Mouse (Mus musculus) hindbrain, embryonic 10.5 days (tissue): ENCODE measurements at regions not wholly inside any gene's neighbourhood (a gene's known extent, or its start where the extent isn't known, plus 50 kb on each side); places are given as distances from the start of the nearest gene placed in this dataset.

Source experiments
- DNase-seq: peaks from one replicate; pipeline ENCODE4 v3.0.0-alpha.2; 2017; ENCODE audit warnings: low spot score
- H3K27ac ChIP-seq: fragments of 300-500 bp; sonication (generic); 2 replicates; pipeline ENCODE4 v1.5.1; 2016; ENCODE audit warnings: mild to moderate bottlenecking, moderate library complexity
- H3K27me3 ChIP-seq: fragments of 300-500 bp; sonication (generic); 2 replicates; pipeline ENCODE4 v1.6.1; 2016; ENCODE audit warnings: mild to moderate bottlenecking; ENCODE audit not compliant: poor library complexity, insufficient read depth, severe bottlenecking
- H3K36me3 ChIP-seq: fragments of 300-500 bp; sonication (generic); 2 replicates; pipeline ENCODE4 v1.6.1; 2016; ENCODE audit warnings: mild to moderate bottlenecking, moderate library complexity
- H3K4me1 ChIP-seq: fragments of 300-500 bp; sonication (generic); replicated peaks from 2 replicates; pipeline ENCODE4 v1.6.1; 2016; ENCODE audit warnings: mild to moderate bottlenecking
- H3K4me3 ChIP-seq: fragments of 300-500 bp; sonication (generic); 2 replicates; pipeline ENCODE4 v1.5.1; 2016; ENCODE audit warnings: mild to moderate bottlenecking, moderate library complexity
- H3K9me3 ChIP-seq: fragments of 300-500 bp; sonication (generic); 2 replicates; pipeline ENCODE4 v1.6.1; 2016; ENCODE audit warnings: mild to moderate bottlenecking, moderate library complexity
- WGBS: fragments of 180-500 bp; shearing (Covaris S2); methylation state at CpG from one replicate; pipeline ENCODE4 v1.1.7; 2016; 5-methylcytosine and 5-hydroxymethylcytosine counted together

- Histone ChIP-seq H3K27ac (no peak overlapping the region), H3K4me1 (0 out of 2 replicates have a peak, but pooled peaks cover 5% of the 10 kb centered on the region), H3K4me3 (no peak overlapping the region), H3K36me3 (no peaks in the 10 kb centered on the region), H3K27me3 (0 out of 2 replicates have a peak, but pooled peaks cover 3% of the 10 kb centered on the region), H3K9me3 (no peaks in the 10 kb centered on the region)
- WGBS = 89% methylated on average over 2 of the region's 2 CpGs
- no peak for DNase-seq
These were observed 115.8 kb downstream of the Lnpk start for GRCm38 (mm10) chr2:74463407-74463806.

- Histone ChIP-seq H3K27ac (no peak overlapping the region), H3K36me3 (no peaks in the 10 kb centered on the region), H3K27me3 (no peaks in the 10 kb centered on the region), H3K4me1 (0 out of 2 replicates have a peak, but pooled peaks cover 5% of the 10 kb centered on the region), H3K9me3 (no peaks in the 10 kb centered on the region), H3K4me3 (no peak overlapping the region)
- peak; percentile 5 for DNase-seq
- 58% methylated on average over 11 of the region's 11 CpGs for WGBS
These were observed 117.9 kb downstream of the Lnpk start for GRCm38 (mm10) chr2:74461211-74461844.

GRCm38 (mm10) chr2:74454431-74454830 is 124.8 kb downstream of the Lnpk start:
- 82% methylated on average over 4 of the region's 4 CpGs for WGBS
- H3K27me3 ChIP-seq = no peaks in the 10 kb centered on the region

DNA sequence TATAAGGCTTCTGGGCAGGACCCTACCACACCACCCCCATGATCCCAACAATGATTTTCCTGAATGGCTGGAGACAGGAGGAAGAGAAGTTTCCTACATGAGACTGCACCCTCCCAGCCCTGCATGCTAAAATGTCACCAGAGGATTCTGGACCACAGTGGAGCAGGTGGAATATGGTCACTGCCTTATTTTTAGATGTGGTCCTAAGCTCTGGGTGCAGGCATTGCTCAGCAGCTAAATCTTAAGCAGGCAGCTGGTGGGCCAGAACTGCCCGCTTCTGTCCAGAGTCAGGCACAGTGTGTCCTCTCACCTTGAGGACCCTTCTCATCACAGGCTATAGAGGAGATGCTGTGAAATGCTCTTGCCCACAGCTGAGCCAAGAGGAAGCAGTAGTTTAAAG is 126.6 kb downstream of the Lnpk start:
- WGBS = 97% methylated on average over 1 of the region's 1 CpGs
- peaks cover 30% of the 10 kb centered on the region for H3K4me1 ChIP-seq
- H3K27me3 ChIP-seq = no peaks in the 10 kb centered on the region
- H3K4me3 ChIP-seq = no peak overlapping the region
- DNase-seq = no peak
- H3K36me3 ChIP-seq = no peaks in the 10 kb centered on the region
- no peak overlapping the region for H3K27ac ChIP-seq
- H3K9me3 ChIP-seq = no peaks in the 10 kb centered on the region

More at GRCm38 (mm10) chr2:74454431-74454830, 124.8 kb downstream of the Lnpk start:
- no peaks in the 10 kb centered on the region for H3K36me3 ChIP-seq
- H3K4me3 ChIP-seq = no peak overlapping the region
- no peak for DNase-seq
- H3K27ac ChIP-seq = no peak overlapping the region
- peaks cover 28% of the 10 kb centered on the region for H3K4me1 ChIP-seq
- H3K9me3 ChIP-seq = no peaks in the 10 kb centered on the region

- H3K4me3 ChIP-seq = no peak overlapping the region
- no peaks in the 10 kb centered on the region for H3K36me3 ChIP-seq
- 34% methylated on average over 6 of the region's 6 CpGs for WGBS
- H3K9me3 ChIP-seq = no peaks in the 10 kb centered on the region
- DNase-seq = peak; percentile 49
- no peaks in the 10 kb centered on the region for H3K27me3 ChIP-seq
- 0 out of 2 replicates have a peak overlapping the region, but pooled peaks have one; percentile 8 for H3K27ac ChIP-seq
- H3K4me1 ChIP-seq = peaks cover 30% of the 10 kb centered on the region
These were observed 127.7 kb downstream of the Lnpk start for GRCm38 (mm10) chr2:74451578-74451977.

- Histone ChIP-seq H3K4me3 (no peak overlapping the region), H3K27me3 (no peaks in the 10 kb centered on the region), H3K9me3 (no peaks in the 10 kb centered on the region), H3K27ac (0 out of 2 replicates have a peak overlapping the region, but pooled peaks have one; percentile 8), H3K4me1 (peaks cover 30% of the 10 kb centered on the region), H3K36me3 (no peaks in the 10 kb centered on the region)
- 61% methylated on average over 4 of the region's 4 CpGs for WGBS
- no peak for DNase-seq
These were observed 128.2 kb downstream of the Lnpk start for GRCm38 (mm10) chr2:74451038-74451437.

- H3K36me3 ChIP-seq = no peaks in the 10 kb centered on the region
- 68% methylated on average over 11 of the region's 11 CpGs for WGBS
- H3K4me1 ChIP-seq = peaks cover 30% of the 10 kb centered on the region
- no peaks in the 10 kb centered on the region for H3K27me3 ChIP-seq
- H3K27ac ChIP-seq = peak overlapping the region; percentile 70
- DNase-seq = peak; percentile 8
- H3K9me3 ChIP-seq = no peaks in the 10 kb centered on the region
- H3K4me3 ChIP-seq = no peak overlapping the region
These were observed 129.0 kb downstream of the Lnpk start for GRCm38 (mm10) chr2:74450064-74450765.

GRCm38 (mm10) chr2:74435184-74435911 is 143.9 kb downstream of the Lnpk start:
- Histone ChIP-seq H3K36me3 (no peaks in the 10 kb centered on the region), H3K27ac (no peak overlapping the region), H3K4me3 (no peak overlapping the region), H3K9me3 (peaks cover 18% of the 10 kb centered on the region), H3K4me1 (no peaks in the 10 kb centered on the region), H3K27me3 (no peaks in the 10 kb centered on the region)
- 91% methylated on average over 13 of the region's 13 CpGs for WGBS
- no peak for DNase-seq

DNA sequence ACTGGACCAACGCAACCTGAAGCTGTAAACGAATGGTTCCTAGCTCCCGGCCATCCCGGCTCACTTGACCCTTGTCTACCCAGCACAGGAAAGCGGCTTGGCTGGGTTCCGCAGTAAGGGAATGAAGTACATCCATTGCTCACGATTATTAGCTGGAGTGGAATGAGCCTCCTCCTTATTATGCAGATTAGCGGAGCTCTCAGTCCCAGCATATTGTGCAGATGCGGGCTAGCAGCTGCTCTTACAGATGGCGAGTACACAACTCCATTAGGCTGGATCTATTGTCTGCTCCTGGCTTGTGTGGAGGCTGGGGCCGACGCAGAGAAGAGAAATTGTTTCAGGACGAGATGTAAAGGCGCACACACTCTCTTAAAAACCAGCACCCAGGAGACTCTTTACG is 152.5 kb downstream of the Lnpk start:
- no peaks in the 10 kb centered on the region for H3K27me3 ChIP-seq

DNA sequence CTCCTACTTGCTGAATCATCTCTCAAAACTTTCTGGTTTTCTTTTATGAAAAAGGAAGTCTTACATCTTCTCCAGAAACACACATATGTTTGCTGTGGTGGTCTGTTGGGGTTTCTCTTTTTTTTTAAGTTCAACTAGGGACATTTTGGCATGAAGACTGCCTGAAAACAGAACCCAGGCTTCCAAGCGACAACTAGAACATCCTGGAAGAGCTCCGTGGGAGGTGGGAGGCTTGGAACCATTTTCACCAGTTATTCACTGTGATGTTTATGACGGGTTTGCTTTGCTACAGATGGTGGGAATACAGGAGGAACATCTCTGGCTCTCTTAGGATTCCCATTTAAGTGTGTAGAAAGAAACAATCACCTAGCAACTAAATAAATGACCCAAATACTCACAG is 154.5 kb downstream of the Lnpk start:
- Histone ChIP-seq H3K27me3 (no peaks in the 10 kb centered on the region), H3K9me3 (peaks cover 3% of the 10 kb centered on the region; the same call in 1 of the 2 replicates), H3K27ac (no peak overlapping the region), H3K36me3 (no peaks in the 10 kb centered on the region), H3K4me1 (peaks cover 19% of the 10 kb centered on the region; the same call in 1 of the 2 replicates), H3K4me3 (no peak overlapping the region)
- WGBS = 88% methylated on average over 3 of the region's 3 CpGs
- DNase-seq = no peak

More for the DNA sequence above, 152.5 kb downstream of the Lnpk start:
- Histone ChIP-seq H3K4me1 (peaks cover 19% of the 10 kb centered on the region; the same call in 1 of the 2 replicates), H3K9me3 (no peaks in the 10 kb centered on the region), H3K27ac (peak overlapping the region; percentile 81), H3K36me3 (no peaks in the 10 kb centered on the region), H3K4me3 (peak overlapping the region; percentile 21; the same call in 1 of the 2 replicates)
- DNase-seq = peak; percentile 76
- 33% methylated on average over 15 of the region's 15 CpGs for WGBS

DNA sequence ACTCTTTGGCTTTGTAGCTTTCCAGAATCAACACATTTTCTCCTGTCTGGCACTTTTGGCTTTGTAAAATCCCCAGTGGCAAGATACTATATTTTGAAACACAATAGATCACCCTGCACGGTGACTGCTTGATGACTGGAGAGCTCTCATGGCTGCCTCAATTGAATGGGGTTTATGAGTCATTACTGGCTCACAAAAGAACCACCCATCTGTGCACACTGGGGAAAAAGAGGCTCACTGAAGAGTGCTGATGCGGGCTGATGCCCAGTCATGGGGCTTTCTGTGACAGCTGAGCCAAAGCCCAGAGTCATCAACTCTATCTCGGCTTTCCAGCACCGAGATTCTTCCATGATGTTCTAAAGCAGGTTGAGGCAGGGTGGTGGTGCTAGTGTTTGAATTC is 163.1 kb downstream of the Lnpk start:
- Histone ChIP-seq H3K4me1 (peaks cover 7% of the 10 kb centered on the region; the same call in 1 of the 2 replicates), H3K36me3 (no peaks in the 10 kb centered on the region), H3K9me3 (peaks cover 3% of the 10 kb centered on the region; the same call in 1 of the 2 replicates), H3K27ac (peak overlapping the region; percentile 62; the same call in 1 of the 2 replicates), H3K4me3 (no peak overlapping the region), H3K27me3 (no peaks in the 10 kb centered on the region)
- WGBS = 53% methylated on average over 4 of the region's 4 CpGs
- peak; percentile 11 for DNase-seq

DNA sequence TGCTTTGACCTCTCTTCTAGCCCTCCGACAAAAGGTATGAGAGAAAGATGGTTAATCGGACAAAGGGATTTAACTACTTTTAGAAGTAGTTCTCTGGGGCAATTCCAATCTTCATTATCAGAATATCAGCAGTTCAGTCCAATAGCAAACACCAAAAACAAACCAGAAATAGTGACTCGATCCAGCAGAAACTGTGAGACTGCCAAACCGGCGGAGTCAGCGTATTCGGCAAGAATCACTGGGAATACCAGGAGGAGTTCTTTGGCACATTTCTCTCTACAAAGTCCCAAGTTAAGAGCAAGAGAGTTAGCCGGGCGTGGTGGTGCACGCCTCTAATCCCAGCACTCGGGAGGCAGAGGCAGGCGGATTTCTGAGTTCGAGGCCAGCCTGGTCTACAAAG is 164.5 kb downstream of the Lnpk start:
- Histone ChIP-seq H3K36me3 (no peaks in the 10 kb centered on the region), H3K27ac (no peak overlapping the region), H3K9me3 (no peaks in the 10 kb centered on the region), H3K4me1 (peaks cover 7% of the 10 kb centered on the region; the same call in 1 of the 2 replicates), H3K27me3 (no peaks in the 10 kb centered on the region), H3K4me3 (no peak overlapping the region)
- WGBS = 94% methylated on average over 13 of the region's 13 CpGs
- no peak for DNase-seq
